In the genomic region with DNA sequence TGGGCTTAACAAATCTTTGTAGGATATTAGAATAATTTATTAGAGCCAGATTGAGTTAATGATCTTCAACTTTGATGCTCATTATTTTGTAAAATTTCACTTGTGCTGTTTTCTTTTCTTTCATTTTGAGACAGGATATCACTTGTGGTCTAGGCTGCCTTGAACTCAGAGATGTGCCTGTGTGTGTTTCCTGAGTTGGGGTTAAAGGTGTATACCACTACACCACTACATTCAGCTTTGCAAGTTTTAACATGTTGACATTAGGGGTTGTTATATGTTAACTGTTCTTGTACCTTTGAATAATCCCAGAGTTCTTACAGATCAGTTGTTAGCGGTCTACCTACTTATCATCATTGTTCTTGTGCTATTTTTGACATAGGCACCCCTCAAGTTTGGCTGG, we compare ENCODE assay signal across 8 mouse cellular contexts.
"Had no signal": no experiment of that assay in that cellular context is flagged by ENCODE, and none has a peak within 500 bp of the region (broad histone marks: within the 10 kb centered on the region; RNA-seq: fewer than 3 reads in every experiment).

No protein-coding gene starts in this region.

- ATAC-seq: liver, embryonic 12.5 days; midbrain, embryonic 16.5 days had no signal

- DNase-seq: kidney, adult 2 months; kidney, postnatal 14 days; lung, embryonic 14.5 days; lung, postnatal 10 days; right cerebral cortex, adult 18-20 months; right cerebral cortex, postnatal 25 days had no signal
